Mouse (Mus musculus) G1E-ER4 (cell line): ENCODE measurements around the gene Ceacam1. TPM values are rescaled to one million over a fixed set of nuclear protein-coding genes. Genes with fewer than 3 reads are reported as not detected.
"Not testable (repeated sequence)": the region's sequence is repeated elsewhere in the genome, so short reads cannot be mapped to it uniquely, and the experiment has no call there.

Experiments used
- GATA1 ChIP-seq: IDR thresholded peaks from one replicate; pipeline ENCODE4 v1.8.0; 2012; ENCODE audit warnings: low read length, inconsistent platforms
- polyA plus RNA-seq: library from polyadenylated mRNA; stranded (reverse); fragments of >175 nt; gene quantifications from 2 replicates; pipeline ENCODE4 v1.2.3, GENCODE M21; 2012

The Ceacam1 gene
- not detected in 2 replicates for polyA plus RNA-seq

DNA sequence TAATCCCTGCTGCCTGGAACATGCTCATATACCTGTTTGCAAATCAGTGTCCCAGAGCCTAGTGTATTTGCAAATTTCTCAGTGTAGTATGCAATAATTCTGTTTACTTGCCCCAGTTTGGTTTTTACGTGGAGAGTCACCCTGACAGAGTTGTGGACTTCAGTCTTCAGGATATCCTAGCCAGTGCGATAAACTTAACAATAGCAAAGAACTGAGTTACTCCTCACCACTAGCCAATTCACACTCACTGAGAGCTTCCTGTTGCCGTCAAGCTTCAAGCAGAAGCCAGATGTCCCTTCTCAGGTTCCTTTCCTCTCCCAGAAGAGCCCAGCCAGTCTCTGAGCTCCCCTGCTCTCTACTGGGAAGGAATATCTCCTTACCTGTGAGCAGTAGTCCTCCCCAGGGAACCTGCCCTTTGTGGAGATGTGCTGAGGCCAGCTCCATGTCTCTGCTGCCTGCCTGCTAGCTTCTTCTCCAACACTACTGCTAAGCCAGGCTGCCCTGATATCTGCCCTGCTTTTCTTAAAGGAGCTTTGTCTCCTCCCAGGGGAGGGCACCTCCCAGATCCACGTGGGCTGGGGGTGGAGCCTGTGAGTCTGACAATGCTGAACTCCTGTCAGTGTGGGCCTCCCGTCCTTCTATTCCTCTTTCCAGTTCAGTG is at the start of gene Ceacam1:
Gene Ceacam1 (minus strand): TSS at position 513 of the 661 bp plus-strand sequence.
- TF ChIP-seq GATA1, result not testable (repeated sequence)

DNA sequence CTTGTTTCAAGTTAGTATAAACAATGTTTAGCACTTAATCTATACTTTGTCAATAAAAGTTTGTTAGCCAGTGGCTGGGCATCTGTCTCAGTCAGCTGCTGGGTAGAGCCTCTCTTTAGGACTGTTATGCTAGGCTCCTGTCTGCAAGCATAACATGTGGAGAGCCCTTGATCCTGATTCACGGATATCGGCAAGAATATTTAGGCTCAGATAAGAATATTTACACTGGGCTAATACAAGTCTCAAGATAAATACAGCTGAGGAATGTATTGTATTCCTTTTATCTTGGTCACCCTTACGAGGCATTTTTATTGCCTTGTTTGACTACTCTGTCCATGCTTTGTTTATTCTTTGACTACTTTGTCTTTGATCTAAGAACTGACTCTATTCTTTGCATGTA is 32.5 kb upstream of the Ceacam1 start:
- no peak for TF ChIP-seq GATA1

DNA sequence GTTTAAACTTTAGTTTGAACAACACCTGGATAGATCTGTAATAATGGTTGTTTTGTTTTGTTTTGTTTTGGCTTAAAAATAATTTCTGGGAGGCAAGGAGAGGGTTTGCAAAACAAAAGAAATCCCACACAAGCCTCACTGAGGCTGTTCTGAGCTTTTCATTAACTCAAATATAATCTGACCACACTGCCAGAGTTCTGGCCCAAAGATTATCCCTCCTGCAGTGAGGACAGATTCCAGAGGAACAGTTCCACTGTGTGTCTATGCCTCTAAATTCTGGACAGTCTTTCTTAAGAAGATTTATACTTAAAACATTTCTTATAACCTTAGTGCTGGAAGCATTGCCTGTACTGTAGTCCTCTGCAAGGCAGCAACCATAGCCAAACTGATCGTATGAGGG is 17.2 kb upstream of the Ceacam1 start:
- no peak for TF ChIP-seq GATA1

DNA sequence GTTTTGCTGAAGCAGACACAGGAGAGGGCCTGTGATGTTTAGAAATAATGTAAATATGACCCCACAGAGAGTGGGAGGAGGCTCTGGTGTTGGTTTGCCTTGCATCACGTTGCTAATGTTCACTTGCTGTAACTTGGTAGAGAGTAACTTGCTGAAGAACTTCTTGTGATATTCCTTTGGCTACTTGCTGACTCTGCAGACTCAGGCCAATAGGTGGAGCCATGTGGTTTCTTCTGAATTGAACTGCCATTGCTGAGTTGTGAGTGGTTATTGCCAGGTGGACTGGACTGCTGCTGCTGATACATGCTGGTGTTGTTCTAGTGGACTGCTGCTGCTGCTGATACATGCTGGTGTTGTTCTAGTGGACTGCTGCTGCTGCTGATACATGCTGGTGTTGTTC is 8.8 kb upstream of the Ceacam1 start:
- TF ChIP-seq GATA1, result no peak

DNA sequence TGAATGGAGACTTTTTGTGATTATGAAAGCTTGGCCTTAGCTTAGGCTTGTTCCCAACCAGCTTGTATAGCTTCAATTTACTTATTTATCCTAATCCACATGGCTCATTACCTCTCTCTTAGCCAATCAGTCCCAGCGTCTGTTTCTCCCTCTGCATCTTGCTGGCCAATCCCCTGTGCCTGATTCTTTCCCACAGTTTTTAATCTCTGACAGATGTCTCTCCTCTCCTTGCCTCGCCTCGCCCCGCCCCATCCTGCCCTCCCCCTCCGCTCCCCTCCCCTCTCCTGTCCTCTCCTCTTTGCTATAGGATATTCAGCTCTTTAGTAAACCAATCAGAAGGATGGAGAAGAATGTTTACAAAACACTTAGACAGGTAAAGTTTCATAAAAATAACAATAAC is 7.7 kb upstream of the Ceacam1 start:
- TF ChIP-seq GATA1, result no peak

DNA sequence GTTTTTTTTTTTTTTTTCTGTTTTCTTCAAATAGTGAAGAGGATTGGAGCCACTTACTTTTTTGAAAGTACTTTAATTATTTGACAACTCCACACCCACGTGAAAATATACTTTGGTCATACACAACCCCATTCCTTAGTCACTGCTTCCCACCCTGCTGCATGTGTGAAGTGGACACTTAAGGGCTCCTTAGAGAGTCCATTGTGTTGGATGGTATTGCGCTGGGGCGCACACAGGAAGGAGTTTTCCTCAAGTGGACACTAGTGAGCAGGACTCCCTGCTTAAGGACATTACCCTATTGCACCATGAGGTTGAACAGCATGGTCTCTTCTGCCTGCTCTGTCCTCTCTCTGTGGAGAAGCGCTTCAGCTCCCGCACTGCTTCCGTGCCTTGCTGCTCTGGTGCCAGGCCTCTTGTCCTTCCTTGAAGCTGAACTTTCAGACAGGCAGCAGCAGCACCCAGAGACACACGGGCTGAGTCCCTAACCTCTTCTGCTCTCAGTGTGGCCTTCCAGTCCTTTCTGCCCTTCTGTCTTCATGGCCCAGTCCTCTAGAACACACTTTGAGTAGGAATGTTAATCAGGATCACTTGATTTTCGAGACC is 5.8 kb upstream of the Ceacam1 start:
- no peak for TF ChIP-seq GATA1

DNA sequence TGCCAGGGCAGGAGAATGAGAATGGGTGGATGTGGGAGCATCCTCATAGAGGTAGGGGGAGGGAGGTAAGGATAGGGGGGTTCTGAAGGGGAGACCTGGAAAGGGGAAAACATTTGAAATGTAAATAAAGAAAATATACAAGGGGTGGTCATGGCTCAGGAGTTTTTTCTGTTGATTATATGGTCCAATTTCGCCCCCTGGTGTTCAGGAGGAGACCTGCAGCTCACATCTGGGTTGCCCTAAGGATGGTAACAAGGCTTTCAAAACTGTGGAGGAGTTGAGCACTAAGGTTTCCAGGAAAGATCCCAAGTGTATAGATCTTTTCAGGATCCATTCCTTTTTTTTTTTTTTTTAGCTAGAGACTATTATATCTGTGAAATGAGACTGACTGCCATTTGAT is 2.0 kb upstream of the Ceacam1 start:
- TF ChIP-seq GATA1, result no peak

DNA sequence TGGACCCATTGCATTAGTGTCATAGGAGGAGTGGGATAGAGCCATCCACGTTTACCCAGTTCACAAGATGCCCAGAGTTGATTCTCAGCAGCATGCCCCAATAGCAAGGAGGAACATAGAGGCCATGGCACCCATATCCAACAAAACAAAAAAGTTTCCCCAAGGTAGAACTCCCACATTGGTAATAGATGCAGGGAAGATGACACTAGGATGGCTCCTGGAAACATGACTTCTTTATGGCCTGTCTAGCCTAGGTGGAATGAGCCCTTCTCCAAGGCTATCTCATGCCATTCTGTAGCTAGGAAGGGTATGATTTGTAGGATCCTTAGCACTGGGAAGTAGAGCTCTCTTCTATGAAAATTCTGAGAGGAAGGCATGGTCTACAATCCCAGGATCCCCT is 12.4 kb downstream of the Ceacam1 start:
- TF ChIP-seq GATA1, result no peak

DNA sequence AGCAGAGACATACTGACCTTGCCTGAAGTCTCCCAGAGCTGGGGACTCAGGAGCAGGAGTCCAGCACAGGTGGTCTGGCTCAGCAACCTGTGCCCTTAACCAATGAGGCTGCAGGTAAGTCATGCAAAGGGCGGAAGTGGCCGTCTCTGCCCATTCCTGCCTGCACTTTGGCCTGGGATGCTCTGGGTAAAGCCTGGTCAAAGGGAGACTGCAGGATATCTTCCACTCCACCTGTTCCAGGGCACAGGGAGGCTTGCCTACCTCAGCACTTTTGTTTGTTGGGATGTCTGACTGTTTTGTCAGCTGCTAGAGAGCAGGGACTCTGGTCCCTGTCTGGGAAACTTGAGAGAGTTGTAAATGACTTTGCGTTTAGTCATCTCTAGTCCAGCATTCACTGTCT is 25.3 kb downstream of the Ceacam1 start:
- TF ChIP-seq GATA1, result no peak

DNA sequence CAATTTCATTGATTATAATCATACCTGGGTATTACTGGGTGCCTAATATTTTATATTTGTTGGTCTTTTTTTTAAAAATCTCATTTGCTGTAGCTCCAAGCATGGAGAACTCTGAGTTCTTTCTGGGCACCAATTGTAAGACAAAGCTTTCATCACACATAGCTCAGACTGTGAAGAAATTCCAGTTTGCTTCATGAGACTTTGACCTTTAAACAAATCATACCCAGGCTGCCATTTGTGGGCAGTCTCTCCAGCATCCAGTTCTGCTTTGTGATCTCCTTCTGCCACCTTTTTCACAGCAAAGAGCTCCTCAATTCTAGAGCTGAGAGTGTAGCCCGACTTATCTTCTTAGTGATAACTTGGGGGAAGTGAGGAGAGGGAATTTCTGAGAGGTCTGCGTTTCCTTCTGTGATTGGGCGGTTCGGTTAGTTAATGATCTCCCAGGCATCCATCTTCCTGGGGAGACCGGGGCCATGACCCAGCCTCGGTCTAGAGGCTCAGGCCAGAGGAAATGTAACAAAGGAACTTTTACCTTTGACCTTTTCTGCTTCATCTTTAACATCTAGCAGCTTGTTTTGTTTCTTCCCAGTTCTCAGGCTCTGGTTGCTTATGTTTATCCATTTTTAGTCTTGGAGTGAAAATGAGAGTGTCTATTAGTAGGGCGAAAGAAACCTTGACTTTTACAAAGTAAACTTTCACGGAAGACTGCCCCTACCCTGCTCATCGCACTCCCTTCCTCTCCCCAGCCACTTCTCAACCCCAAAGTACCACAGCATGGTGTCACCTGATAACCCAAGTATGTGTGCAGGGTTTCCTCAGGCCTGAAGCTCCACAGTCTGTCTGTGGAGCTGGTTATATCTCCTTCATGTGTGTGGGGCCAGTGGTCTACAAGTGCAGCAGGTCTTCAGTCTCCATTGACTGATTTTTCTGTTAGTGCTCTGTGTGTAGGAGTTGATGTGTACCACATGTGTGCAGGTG is 27.2 kb downstream of the Ceacam1 start:
- TF ChIP-seq GATA1, result no peak

DNA sequence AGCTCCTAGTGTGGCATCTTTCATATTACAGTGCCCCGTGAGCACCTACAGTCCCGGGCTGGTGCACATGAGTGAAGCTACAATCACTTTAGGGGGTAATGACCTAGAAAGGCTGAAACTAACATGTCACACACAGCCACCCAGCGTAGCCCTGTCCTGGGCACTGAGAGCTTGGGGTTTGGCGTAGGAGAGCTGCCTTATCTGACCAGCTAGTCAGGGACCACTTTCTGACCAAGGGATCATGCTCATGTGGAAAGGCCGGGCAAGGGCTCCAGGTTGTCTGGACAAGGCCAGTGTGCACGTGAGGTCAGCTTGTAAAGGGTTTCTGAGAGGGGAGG is 36.6 kb downstream of the Ceacam1 start:
- TF ChIP-seq GATA1, result no peak

DNA sequence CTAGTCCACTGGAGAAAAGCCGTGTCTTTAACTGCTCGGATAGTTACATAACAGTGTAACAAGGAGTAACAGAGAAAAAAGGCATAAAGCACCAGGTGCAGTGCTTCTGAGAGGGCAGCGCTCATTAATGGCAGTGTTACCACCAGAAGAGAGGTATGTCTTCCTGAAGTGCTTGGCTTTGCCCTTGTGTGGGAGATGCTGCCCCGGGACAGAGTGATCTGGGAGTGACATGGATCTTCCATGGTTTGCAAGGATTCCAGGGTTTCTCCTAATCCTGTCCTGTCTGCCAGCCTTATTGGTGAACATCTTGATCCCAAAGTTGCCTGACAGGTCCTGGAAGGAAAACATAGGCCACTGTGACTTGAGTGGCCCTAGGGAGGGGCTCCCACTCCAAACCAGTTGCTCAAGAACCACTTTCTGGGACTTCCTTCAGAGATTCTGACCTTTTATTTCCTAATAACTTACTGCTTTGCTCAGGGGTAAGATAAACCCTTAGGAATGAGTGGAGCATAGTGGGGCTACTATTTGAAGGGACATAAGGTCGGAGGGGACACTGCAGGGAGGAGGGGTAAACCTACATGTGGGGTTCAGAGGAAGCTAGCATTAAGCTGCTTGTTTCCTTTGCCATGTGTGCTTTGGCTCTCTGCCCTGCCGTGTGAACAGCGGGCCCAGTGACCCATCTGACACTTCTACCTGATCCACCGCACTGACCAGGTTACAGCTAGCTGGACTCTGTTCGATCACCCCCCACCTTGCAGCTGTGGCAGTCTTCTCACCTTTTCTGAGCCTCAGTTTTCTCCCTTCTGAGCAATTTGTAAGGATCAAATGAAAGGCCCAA is 37.2 kb downstream of the Ceacam1 start:
- TF ChIP-seq GATA1, result no peak

DNA sequence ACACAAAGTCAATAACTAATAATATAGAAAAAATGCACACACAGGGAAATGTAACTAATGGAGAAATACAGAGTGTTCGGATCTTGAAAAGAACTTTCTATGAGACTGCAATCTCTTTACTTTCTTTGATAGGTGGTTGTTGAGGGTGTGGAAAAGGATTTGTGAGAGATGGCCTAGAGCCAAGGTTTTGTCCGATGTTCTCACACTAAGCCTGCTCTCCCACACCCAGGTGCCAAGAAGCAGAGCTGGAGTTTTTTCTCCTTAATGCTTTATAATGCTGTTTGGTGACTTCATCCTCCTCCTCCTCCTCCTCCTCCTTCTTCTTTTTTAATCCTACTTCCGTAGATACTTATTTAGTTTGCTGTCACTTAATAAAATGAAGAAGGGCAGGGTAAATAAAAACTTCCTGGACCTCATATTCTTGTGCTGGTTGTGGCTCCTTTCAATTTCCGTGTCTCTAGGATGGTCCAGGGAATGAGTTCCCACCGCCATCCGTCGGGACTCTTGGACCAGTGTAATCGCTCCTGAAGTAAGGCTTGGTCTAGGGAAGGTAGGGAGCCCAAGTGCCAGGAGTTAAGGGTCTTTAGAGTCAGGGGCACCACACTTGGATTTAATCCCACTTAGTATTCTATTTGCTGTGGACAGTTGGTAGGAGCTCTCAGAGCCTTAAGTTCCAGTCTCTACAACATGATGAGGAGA is 38.1 kb downstream of the Ceacam1 start:
- no peak for TF ChIP-seq GATA1

DNA sequence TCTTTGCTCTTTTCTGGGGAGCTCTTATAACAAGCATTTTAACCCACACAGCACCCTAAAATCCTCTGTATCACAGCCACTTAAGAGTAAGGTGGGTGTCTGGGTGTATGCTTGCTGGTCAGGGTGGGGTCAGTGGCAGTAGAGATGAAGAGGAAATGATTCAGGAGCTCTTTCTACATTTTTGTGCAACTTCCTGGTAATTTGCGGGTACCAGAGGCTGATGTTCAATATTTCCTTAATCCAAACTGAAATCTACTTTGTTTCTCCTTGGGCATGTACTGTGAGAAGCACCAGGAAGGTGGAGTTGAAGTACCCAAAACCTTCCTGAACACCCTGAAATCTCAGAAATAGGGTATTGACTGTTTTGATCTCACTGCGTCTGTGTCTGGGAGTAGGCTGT is 40.7 kb downstream of the Ceacam1 start:
- no peak for TF ChIP-seq GATA1

DNA sequence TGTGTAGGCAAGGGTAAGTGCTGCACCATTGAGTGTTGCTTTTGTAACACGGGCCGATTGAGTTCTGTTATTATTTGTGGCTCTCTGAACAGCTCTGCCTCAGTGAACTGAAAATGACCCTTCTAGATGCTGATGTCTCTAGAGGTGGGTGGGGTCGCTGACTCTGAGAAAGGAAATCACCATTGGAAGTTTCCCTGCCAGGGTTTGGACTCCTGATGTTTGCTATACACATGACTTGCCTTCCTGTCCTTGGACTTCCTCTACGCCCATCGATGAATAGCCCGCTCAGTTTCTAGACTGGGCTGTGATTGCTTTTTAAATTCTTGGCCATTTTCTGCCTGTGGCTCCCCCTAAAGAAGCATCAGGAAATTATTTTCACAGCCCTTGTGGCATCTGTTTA is 41.2 kb downstream of the Ceacam1 start:
- no peak for TF ChIP-seq GATA1
